Mouse (Mus musculus) intestine, postnatal 0 days (tissue): ENCODE measurements around the gene Fto. TPM values are rescaled to one million over a fixed set of nuclear protein-coding genes. Genes with fewer than 3 reads are reported as not detected.

Experiments
- ATAC-seq: fragments of 200-750 bp; cut with Nextera tagmentation; 2 replicates; pipeline ENCODE4 v1.8.0; 2017; ENCODE audit warnings: mild to moderate bottlenecking, moderate TSS enrichment, moderate library complexity
- H3K27ac ChIP-seq: fragments of 300-500 bp; sonication (generic); 2 replicates; pipeline ENCODE4 v1.5.1; 2014; ENCODE audit warnings: mild to moderate bottlenecking, low read depth, low read length, moderate library complexity
- H3K27me3 ChIP-seq: fragments of 300-500 bp; sonication (generic); replicated peaks from 2 replicates; pipeline ENCODE4 v1.6.1; 2014; ENCODE audit warnings: low read length, mixed read lengths; ENCODE audit not compliant: control insufficient read depth, insufficient read depth
- H3K36me3 ChIP-seq: fragments of 300-500 bp; sonication (generic); 2 replicates; pipeline ENCODE4 v1.6.1; 2014; ENCODE audit warnings: mild to moderate bottlenecking, moderate library complexity; ENCODE audit not compliant: control insufficient read depth, insufficient read depth
- H3K4me1 ChIP-seq: fragments of 300-500 bp; sonication (generic); replicated peaks from 2 replicates; pipeline ENCODE4 v1.6.1; 2014; ENCODE audit warnings: antibody characterized with exemption, low read length, mixed read lengths; ENCODE audit not compliant: control insufficient read depth, insufficient read depth
- H3K4me2 ChIP-seq: fragments of 300-500 bp; sonication (generic); replicated peaks from 2 replicates; pipeline ENCODE4 v1.6.1; 2014; ENCODE audit warnings: low read depth, mild to moderate bottlenecking, moderate library complexity
- H3K4me3 ChIP-seq: fragments of 300-500 bp; sonication (generic); 2 replicates; pipeline ENCODE4 v1.5.1; 2014; ENCODE audit warnings: low read depth, low read length
- H3K9ac ChIP-seq: fragments of 300-500 bp; sonication (generic); 2 replicates; pipeline ENCODE4 v1.6.1; 2014; ENCODE audit warnings: mild to moderate bottlenecking, low read depth, low read length
- H3K9me3 ChIP-seq: fragments of 300-500 bp; sonication (generic); 2 replicates; pipeline ENCODE4 v1.6.1; 2016; ENCODE audit warnings: mixed run types; ENCODE audit not compliant: control insufficient read depth
- CTCF ChIP-seq: sonication (generic); IDR thresholded peaks from 2 replicates; pipeline ENCODE4 v1.5.1; 2016; ENCODE audit warnings: low read depth, mild to moderate bottlenecking, control low read depth, antibody characterized with exemption, moderate library complexity
- WGBS: fragments of 180-500 bp; shearing (Covaris S2); extraction: QIAGEN DNeasy Blood & Tissue Kit; methylation state at CpG from one replicate; pipeline ENCODE4 v1.1.7; 2014; 5-methylcytosine and 5-hydroxymethylcytosine counted together
- polyA plus RNA-seq: library from polyadenylated mRNA; unstranded; fragments of >200 nt; fragmentation: Nextera tagmentation; extraction: Ambion mirVana; gene quantifications from 2 replicates; pipeline ENCODE4 v1.2.1, GENCODE M21; 2015

Gene Fto
- polyA plus RNA-seq, 1 experiment from 2014 or later, result 21.7 TPM

DNA sequence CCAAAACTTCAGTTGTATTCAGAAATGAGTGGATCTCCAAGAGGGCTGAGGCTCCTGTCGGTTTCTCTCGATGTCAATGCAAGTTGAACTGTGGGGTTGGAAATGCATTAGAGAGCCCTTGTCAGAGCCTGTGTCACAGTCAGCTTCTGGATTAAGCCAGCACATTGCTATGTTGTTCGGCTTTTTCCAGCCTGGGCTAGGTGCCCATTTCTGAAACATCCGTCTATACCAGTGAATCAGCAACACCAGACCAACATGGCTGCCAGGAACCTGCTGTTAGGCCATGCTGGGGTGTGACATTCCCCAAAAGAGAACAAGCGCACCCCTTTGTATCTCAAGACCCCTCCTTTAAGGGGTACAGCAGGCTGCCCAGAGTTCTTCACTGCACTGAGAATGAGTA is 293.8 kb downstream of the Fto start:
- H3K9ac ChIP-seq, result no peak overlapping the region
- no peaks in the 10 kb centered on the region for H3K36me3 ChIP-seq
- no peak for ATAC-seq
- no peak for TF ChIP-seq CTCF
- WGBS, result 91% methylated on average over 5 of the region's 5 CpGs
- H3K27ac ChIP-seq, result no peak overlapping the region
- no peaks in the 10 kb centered on the region for H3K4me1 ChIP-seq
- H3K4me2 ChIP-seq, result no peak overlapping the region
- no peaks in the 10 kb centered on the region for H3K27me3 ChIP-seq
- H3K4me3 ChIP-seq, result no peak overlapping the region
- H3K9me3 ChIP-seq, result no peaks in the 10 kb centered on the region

- no peak for ATAC-seq
- H3K27me3 ChIP-seq, result no peaks in the 10 kb centered on the region
- no peak overlapping the region for H3K4me2 ChIP-seq
- H3K9ac ChIP-seq, result no peak overlapping the region
- no peak overlapping the region for H3K27ac ChIP-seq
- WGBS, result 65% methylated on average over 7 of the region's 7 CpGs
- H3K9me3 ChIP-seq, result no peaks in the 10 kb centered on the region
- TF ChIP-seq CTCF, result no peak
- no peaks in the 10 kb centered on the region for H3K4me1 ChIP-seq
- no peak overlapping the region for H3K4me3 ChIP-seq
- H3K36me3 ChIP-seq, result no peaks in the 10 kb centered on the region
Measured at GRCm38 (mm10) chr8:91611191-91611590, 297.9 kb downstream of the Fto start.

GRCm38 (mm10) chr8:91611723-91612362 is 298.5 kb downstream of the Fto start:
- Histone ChIP-seq H3K4me3 (no peak overlapping the region), H3K36me3 (no peaks in the 10 kb centered on the region), H3K9ac (no peak overlapping the region), H3K4me2 (no peak overlapping the region), H3K4me1 (no peaks in the 10 kb centered on the region), H3K27me3 (no peaks in the 10 kb centered on the region), H3K27ac (no peak overlapping the region), H3K9me3 (no peaks in the 10 kb centered on the region)
- 87% methylated on average over 14 of the region's 14 CpGs for WGBS
- no peak for TF ChIP-seq CTCF
- ATAC-seq, result no peak

- Histone ChIP-seq H3K27me3 (no peaks in the 10 kb centered on the region), H3K4me2 (no peak overlapping the region), H3K27ac (no peak overlapping the region), H3K9me3 (no peaks in the 10 kb centered on the region), H3K4me3 (no peak overlapping the region), H3K9ac (no peak overlapping the region), H3K36me3 (no peaks in the 10 kb centered on the region), H3K4me1 (no peaks in the 10 kb centered on the region)
- ATAC-seq, result no peak
- no peak for TF ChIP-seq CTCF
- WGBS, result 64% methylated on average over 18 of the region's 18 CpGs
Measured at GRCm38 (mm10) chr8:91612387-91613130, 299.2 kb downstream of the Fto start.

GRCm38 (mm10) chr8:91613603-91614002 is 300.3 kb downstream of the Fto start:
- no peak overlapping the region for H3K4me2 ChIP-seq
- no peaks in the 10 kb centered on the region for H3K9me3 ChIP-seq
- H3K9ac ChIP-seq, result no peak overlapping the region
- H3K27ac ChIP-seq, result no peak overlapping the region
- no peaks in the 10 kb centered on the region for H3K27me3 ChIP-seq
- H3K4me3 ChIP-seq, result no peak overlapping the region
- no peak for TF ChIP-seq CTCF
- 62% methylated on average over 9 of the region's 9 CpGs for WGBS
- no peaks in the 10 kb centered on the region for H3K4me1 ChIP-seq
- no peaks in the 10 kb centered on the region for H3K36me3 ChIP-seq
- no peak for ATAC-seq

DNA sequence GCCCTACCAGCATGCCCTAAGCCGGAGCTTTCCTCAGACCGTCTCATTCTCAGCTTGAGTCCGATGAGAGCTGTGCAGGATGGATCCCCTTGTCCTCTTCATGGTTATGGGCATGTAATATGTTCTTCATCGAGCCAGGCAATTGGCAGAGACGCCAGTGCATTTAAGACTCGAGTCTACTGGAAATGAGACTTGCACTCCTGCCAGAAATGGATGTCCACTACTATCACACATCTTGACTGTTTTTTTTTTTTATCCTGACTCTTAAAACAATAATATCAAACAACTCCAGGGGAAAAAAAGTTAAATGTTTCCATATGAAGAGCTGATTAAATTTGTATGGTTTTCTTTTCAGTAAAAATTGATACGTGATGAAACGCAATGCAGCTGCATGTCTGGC is 301.9 kb downstream of the Fto start:
- 91% methylated on average over 8 of the region's 8 CpGs for WGBS
- no peaks in the 10 kb centered on the region for H3K9me3 ChIP-seq
- no peak overlapping the region for H3K9ac ChIP-seq
- no peak for TF ChIP-seq CTCF
- H3K4me2 ChIP-seq, result no peak overlapping the region
- H3K36me3 ChIP-seq, result no peaks in the 10 kb centered on the region
- H3K27ac ChIP-seq, result no peak overlapping the region
- no peaks in the 10 kb centered on the region for H3K4me1 ChIP-seq
- ATAC-seq, result no peak
- H3K4me3 ChIP-seq, result no peak overlapping the region
- H3K27me3 ChIP-seq, result no peaks in the 10 kb centered on the region
